Mouse (Mus musculus) left cerebral cortex, postnatal 14 days (tissue): Measurements from ENCODE around the gene Klhl12. TPM values are rescaled to one million over a fixed set of nuclear protein-coding genes. Genes with fewer than 3 reads are reported as not detected.
A peak's percentile ranks its signal among the peaks of the same experiment; 100 is the strongest.
"Not testable (repeated sequence)": the region's sequence is repeated elsewhere in the genome, so short reads cannot be mapped to it uniquely, and the experiment has no call there.

ENCODE experiments used
- DNase-seq, 2 experiments: peaks; one replicate each; pipeline ENCODE4 v3.0.0; 2021 to 2022; ENCODE audit warnings: low spot score in 2 of 2, mixed read lengths in 1 of 2
- intact Hi-C: fragments of 180-260 bp; cut with DNase I; formaldehyde crosslinking; loops from one replicate; pipeline ENCODE4 v1.15.1; 2025
- total RNA-seq, 2 experiments: library from RNA; stranded (reverse); gene quantifications; 2 replicates each; pipeline ENCODE4 v1.2.3; 2021

The Klhl12 gene
- total RNA-seq, 2 experiments from 2014 or later = 35.4 to 37.1 TPM

DNA sequence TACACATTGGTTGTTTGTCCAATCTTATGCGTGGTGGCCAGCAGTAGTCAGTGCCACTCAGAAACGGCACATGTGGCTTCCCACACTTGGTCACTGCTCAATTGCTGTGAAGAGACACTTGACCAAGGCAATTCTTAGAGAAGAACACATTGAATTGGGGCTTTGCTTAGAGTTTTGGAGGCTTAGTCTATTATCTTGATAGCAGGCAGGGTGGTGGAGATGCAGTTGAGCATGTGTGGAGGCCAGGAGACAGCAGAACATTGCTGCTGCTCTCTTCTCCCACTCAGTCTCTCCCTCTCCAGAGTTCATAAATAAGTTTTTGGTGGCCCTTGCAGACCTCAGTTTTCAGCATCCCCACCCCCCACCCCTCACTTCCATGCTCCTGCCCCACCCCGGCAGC lies 12.9 kb upstream of the Klhl12 start:
- intact Hi-C loops = no loop called here
- DNase-seq = no peak

DNA sequence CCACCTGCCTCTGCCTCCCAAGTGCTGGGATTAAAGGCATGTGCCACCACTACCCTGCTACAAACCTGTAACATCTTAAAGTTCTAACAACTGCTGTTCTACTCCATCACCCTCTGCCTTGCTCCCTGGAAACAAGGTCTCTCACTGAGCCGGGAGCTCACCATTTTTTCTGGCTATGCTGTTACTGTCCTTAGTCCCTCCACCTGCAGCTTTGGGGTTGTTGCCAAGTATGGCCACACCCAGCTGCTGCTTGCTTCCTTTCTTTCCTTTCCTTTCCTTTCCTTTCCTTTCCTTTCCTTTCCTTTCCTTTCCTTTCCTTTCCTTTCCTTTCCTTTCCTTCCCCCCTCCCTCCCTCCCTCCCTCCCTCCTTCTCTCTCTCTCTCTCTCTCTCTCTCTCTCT lies 12.0 kb upstream of the Klhl12 start:
- intact Hi-C loops = not testable (repeated sequence)

DNA sequence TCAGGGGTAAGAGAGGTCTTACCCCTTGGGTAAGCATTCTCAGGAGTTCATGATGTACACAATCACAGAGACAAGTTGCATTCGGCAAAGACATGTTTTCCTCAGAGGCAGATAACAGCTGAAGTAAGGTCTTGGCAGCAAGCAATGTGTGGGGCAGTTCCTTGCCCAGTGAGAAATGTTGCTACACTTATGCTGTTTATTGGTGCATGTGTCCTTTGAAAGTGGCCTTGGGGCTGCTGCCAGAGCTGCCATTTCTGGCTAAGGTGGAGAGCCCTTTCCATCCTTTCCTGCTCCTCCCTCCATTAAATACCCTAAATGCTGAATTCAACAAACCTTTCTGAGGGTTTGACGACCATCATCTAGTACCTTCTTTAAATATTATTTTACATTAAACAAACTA lies 9.9 kb upstream of the Klhl12 start:
- intact Hi-C loops = no loop called here

More for the DNA sequence above, 12.0 kb upstream of the Klhl12 start:
- DNase-seq = not testable (repeated sequence)

DNA sequence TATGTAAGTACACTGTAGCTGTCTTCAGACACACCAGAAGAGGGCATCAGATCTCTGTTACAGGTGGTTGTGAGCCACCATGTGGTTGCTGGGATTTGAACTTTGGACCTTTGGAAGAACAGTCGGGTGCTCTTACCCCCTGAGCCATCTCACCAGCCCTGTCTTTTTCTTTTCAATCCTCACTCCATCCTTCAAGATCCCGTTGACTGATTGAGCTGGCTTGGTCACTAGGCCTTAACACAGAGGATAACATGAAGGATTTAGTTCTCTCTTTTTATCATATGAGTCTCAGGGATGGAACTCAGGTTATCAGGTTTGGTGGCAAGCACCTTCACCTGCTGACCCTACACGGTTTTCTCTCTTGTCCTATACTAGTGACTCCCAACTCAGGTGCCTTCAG lies 6.8 kb upstream of the Klhl12 start:
- DNase-seq, intact Hi-C loops: not testable (repeated sequence)

More for the DNA sequence above, 9.9 kb upstream of the Klhl12 start:
- DNase-seq = no peak

DNA sequence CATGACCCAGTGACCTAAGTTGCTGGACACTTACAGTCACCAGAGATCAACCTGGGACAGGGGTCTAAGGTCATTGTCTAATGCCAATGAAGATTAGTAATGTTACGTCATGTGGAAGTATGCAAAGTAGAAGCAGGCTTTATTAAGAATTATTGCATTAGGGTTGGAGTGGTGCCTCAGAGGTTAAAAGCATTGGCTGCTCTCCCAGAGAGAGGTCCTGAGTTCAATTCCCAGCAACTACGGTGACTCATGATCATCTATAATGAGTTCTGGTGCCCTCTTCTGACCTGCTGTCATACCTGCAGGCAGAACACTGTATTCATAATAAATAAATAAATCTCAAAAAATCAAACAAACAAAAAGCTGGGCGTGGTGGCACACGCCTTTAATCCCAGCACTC lies 5.1 kb upstream of the Klhl12 start:
- no peak for DNase-seq
- intact Hi-C loops = no loop called here

DNA sequence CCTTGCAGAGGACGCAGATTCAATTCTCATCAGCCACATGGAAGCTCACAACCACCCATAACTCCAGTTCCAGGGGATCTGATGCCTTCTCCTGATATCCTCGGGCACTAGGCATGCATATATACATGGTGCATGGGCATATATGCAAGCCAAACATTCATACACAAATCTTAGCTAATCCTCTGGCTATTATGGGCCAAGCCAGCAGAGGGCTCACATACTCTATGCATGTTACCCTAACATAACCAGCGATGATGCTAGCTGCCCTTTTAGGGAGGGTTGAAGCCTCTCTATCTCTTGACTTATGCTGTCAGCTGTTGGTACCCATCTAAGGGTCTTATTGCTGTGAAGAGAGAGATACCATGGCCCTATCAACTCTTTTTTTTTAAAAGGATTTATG lies 4.3 kb upstream of the Klhl12 start:
- DNase-seq = peak; percentile 51 to 56
- intact Hi-C loops = no loop called here

DNA sequence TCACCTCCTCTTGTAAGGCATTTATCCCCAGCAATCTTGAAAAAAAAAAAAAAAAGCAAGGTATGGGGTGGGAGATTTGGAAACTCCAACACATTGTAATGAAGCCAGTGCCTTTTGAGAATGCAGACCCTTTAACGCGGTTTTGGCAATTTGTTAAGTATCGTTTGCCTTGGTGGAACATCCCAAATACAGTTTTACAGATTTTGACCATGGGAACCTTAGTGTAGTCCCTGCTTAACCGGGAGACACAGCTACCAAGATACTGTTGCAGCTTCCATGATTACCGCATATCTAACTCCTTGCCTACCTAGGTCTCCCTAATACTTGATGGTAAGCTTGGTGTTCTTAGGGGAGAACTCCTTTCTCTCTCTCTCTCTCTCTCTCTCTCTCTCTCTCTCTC lies 729 bp downstream of the Klhl12 start:
- DNase-seq = no peak
- intact Hi-C loops = no loop called here

DNA sequence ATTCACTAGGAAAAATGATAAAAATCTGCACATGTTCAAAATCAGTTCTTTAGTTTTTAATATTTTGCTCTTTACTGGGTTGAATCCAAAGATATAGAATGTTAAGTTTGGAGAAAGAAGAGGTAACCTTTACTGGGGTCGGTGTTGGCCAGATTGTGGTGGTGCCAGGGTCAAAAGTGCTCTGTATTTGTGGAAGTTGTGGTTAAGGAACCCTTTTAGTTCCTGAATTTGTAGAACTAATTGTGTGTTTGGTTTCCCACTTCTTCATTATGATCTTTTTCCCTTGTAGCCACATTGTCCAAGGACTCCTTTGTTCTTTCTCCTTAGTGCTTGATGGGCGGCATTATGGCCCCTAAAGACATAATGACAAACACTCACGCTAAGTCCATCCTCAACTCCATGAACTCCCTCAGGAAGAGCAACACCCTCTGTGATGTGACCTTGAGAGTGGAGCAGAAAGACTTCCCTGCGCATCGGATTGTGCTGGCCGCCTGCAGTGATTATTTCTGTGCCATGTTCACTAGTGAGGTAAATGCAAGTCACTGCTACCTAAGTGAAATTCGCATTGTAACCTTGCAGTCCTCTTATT lies 2.9 kb downstream of the Klhl12 start:
- intact Hi-C loops = no loop called here
- DNase-seq = no peak

DNA sequence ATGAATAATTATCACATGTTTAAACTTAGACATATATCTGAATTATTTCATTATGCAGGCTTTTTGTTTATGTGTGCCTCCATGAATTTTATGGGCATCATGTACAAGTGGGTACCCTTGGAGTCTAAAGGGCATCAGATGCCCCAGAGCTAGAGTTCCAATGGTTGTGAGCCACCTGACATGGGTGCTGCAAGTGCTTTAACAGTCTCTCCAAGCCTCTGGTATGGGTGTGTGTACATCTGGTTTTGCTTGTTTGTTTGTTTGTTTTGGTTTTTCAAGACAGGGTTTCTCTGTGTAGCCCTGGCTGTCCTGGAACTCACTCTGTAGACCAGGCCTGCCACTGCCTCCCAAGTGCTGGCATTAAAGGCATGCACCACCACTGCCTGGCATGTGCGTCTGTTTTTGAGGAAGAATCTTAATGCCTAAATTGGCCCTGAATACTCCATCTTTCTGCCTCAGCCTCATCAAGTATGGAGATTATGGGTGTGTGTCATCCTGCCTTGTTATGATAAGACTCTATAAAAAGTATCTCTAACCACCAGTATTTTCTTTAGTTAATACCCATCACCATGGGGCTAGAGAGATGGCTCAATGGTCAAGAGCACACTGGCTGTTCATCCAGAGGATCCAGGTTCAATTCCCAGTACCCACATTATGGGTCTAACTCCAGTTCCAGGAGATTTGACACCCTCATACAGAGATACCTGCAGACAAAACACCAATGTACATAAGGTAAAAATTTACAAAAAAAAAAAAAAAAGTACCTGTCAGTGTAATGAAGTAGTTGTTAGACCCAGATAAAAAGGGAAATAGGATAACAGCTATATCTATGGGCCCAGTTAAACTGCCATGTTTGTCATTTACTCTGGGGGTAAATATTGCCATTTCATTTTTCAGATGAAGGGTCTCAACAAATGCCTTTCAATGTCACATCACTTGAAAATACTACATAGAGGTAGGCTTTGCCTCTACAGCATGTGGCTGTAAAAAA lies 5.3 kb downstream of the Klhl12 start:
- DNase-seq = no peak
- intact Hi-C loops = no loop called here

DNA sequence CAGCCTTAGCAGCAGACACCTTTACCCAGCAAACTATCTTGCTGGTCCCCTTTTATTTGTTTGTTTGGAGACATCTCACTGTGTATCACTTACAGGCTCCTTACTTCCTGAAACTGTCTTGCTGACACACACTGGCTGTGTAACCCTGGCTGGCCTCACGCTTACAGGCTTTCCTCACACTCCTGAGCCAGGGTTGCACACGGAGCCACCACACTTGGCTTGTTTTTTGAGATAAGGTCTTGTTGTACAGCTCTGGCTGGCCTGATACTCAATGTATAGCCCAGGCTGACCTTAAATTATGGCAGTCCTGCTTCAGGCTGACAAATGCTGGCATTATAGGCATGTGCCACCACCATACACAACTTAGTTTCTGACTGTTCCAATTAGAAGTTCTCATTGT lies 29.3 kb downstream of the Klhl12 start:
- no peak for DNase-seq
- intact Hi-C loops = no loop called here

DNA sequence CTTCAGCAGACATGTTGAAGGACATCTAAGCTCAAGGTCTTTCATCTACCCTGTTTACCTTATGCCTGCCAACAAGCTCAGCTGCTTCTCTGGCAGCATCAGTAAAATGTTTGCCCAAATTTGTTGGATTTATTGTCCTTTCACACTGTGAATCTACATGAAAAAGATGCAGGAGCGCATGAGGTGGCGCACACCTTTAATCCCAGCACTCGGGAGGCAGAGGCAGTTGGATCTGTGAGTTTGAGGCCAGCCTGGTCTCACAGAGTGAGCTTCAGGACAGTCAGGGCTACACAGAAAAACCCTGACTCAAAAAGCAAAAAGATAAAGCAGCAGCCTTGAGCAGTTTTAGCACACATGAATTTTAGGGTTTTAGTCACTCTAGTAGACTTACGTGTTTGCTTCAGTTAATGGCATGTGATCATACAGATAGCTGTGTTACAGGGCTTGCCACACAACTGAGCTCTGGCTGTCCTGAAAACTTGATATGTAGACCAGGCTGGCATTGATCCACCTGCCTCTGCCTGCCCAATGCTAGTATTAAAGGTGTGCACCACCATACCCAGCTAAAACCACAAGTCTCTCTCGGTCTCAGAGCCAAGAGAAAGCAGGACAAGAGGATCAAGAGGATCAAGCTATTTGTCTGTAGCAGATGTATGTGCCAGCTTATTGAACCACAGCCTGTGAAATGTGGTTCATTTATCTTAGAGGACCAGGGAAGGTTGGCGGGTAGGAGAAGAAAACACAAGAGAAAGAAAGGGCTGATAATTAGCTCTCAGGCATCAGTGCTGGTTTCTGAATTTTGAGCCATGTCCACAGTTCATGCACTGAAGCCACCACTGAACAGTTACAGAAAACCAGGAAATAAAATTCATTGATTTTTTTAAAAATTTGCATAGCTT lies 35.8 kb downstream of the Klhl12 start:
- intact Hi-C loops = no loop called here
- DNase-seq = no peak

DNA sequence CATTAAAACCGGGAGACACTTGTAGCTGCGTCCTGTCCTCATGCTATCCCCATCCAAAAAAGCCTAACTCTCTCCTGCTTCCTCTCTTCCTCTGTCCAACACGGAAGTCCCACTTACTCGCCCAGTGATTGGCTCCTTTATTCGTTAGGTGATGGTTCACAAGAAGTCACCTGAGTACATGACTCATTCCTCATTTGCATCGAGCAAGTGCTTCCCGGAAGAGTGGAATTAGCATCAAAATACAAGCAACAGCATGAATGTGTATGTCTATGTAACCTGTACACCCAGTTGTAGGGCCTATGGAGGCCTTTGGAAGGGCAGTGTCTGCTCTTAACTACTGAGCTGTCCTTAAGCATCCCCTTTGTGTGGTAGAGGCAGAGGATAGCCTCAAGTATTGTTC lies 36.9 kb downstream of the Klhl12 start:
- intact Hi-C loops = no loop called here
- DNase-seq = no peak

DNA sequence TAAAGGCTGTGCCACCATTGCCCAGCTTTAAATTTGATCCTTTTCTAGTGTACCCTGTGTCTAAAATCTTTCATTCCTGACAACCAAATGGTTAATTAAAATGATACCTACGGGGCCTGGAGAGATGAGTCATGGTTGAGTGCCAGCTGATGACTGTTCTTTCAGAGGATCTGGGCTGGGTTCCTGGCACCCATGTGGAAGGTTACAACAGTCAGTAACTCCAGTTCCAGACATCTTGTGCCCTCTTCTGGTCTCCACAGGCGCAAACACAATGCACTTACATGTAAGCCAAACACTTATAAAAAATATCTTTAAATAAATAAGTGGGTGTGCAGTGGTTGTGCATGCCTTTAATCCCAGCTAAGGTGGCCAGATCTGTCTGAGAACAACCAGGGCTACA lies 38.2 kb downstream of the Klhl12 start:
- intact Hi-C loops = no loop called here
- no peak for DNase-seq

DNA sequence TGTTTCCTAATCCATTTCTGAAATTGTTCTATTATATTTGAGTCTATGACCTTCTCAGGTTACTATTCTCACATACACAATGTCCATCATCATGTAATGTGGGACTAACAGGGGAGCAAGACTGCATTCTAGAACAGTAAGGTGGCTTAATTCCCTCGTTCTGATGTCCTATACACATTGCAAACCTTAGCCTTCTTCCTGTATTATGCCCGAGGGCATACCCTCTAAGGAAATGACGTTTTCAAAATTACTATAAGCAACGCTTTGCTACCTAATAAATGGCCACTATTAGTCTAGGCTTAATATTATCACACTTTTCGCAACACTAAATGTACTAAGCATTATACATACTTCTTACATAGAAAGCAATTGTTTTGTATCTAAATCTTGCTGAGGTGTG lies 38.6 kb downstream of the Klhl12 start:
- intact Hi-C loops = no loop called here
- DNase-seq = no peak

DNA sequence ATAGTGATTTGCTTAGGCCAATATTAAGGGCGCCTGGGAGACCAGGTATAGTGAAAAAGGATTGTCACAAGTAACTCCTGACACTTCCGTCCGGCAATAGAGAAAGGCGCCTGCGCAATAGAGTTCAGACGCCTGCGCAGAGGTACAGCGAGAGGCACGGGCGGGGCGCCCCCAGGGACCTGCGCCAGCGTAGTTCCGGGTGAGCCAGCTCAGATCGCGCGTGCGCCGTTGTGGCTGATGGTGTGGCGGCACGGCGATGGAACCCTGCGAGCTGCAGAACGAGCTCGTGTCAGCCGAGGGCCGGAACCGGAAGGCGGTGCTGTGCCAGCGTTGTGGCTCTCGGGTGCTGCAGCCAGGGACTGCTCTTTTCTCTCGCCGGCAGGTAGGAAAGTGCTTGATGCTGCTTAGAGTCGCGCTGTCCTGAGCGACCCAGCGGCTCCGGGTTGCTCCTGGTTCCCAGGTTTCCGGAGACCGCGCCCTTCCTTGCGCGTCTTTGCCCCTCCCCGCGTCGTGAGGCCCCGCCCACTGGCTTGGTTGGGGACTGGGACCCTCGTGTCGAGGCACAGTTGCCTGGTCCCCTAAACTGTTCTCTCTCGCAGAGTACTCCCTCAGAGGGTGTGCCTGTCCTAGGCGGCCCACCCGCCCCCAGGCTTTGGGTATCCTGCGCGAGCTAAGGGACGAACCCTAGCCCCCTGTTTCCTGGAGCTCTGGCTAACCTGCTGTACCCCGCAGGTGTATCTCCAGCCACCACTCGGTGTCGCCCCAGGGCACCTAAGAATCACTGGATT lies 39.3 kb downstream of the Klhl12 start, which contains the start of gene Rabif:
Gene Rabif, plus strand, starts transcription at position 221 of the 788 bp plus-strand sequence.
- intact Hi-C loops = no loop called here
- peak; percentile 99 for DNase-seq

DNA sequence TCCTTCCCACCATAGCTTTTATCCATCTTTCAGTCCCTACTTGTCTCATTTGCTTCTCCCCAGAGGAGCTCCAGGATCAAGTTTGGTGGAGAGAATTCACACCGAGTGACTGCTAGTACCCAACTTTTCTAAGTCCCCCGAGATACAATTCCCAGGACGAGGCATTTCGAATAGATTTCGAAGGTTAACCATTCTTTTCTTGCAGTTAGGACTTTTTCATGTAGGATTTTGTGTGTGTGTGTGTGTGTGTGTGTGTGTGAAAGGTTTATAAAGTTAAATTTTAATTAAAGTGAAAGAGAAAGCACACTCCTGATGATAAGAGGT lies 39.8 kb downstream of the Klhl12 start:
- DNase-seq = no peak
- intact Hi-C loops = no loop called here

DNA sequence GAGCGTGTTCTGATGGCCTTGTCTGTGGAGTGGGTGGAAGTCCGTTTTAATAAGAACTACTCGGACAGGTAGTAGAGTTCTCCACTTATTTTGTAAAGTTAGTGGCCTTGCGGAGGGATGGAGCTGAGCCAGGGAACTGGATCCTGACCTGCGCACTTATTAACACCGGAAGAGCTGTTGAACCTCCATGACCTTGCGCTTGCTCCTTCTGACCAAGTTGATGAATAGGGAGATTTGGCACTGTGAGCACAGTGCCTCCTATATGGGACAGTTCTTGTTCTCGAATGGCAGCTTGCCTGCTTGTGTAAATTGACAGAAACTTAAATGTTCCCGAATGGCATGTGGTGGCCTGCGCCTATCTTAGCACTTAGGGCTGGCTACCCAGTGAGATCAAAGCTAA lies 40.7 kb downstream of the Klhl12 start:
- intact Hi-C loops = no loop called here

DNA sequence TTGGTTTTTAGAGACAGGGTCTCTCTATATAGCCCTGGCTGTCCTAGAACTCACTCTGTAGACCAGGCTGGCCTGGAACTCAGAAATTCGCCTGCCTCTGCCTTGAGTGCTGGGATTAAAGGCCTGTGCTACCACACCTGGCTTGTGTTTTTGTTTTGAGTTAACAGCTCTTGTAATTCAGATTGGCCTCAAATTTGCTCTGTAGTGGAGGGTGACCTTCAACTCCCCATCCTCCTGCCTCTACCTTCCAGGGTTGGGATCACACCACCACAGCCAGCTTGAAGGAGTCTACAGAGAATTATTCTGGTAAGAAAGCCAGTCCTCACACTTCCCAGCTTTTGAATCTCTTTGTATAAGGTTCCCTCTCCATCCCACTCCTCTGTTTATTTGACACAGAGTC lies 45.6 kb downstream of the Klhl12 start:
- DNase-seq = no peak
- intact Hi-C loops = no loop called here

More for the DNA sequence above, 40.7 kb downstream of the Klhl12 start:
- no peak for DNase-seq

DNA sequence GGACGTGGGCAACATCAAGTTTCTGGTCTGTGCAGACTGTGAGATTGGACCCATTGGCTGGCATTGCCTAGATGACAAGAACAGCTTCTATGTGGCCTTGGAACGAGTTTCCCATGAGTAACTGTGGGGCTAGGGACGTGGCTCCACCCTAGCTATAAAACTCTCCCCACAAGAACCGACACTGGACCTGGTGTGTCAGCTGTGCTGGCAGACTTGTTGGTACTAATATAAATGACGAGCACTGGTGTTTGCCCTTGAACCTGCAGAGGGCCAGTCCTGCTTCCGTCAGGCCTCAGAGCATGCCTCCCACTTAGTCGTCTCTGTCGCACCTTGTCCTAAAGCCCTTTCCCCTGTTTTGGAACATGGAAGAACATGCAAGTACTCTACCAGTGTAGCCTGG lies 50.9 kb downstream of the Klhl12 start:
- DNase-seq = no peak
- intact Hi-C loops = no loop called here
